Mouse (Mus musculus) ES-E14 (cell line): ENCODE data around the gene Klkb1.
A peak's percentile ranks its signal among the peaks of the same experiment; 100 is the strongest.

Experiments used
- HCFC1 ChIP-seq: IDR thresholded peaks from 2 replicates; pipeline ENCODE4 v1.6.1; 2012; ENCODE audit warnings: low read length, inconsistent platforms, borderline replicate concordance; ENCODE audit not compliant: insufficient read depth
- ZC3H11A ChIP-seq: IDR thresholded peaks from 2 replicates; pipeline ENCODE4 v1.6.1; 2012; ENCODE audit warnings: low read depth, mild to moderate bottlenecking, inconsistent platforms, low read length, borderline replicate concordance
- ZNF384 ChIP-seq: IDR thresholded peaks from 2 replicates; pipeline ENCODE4 v1.6.1; 2012; ENCODE audit warnings: low read depth, low read length, inconsistent platforms

DNA sequence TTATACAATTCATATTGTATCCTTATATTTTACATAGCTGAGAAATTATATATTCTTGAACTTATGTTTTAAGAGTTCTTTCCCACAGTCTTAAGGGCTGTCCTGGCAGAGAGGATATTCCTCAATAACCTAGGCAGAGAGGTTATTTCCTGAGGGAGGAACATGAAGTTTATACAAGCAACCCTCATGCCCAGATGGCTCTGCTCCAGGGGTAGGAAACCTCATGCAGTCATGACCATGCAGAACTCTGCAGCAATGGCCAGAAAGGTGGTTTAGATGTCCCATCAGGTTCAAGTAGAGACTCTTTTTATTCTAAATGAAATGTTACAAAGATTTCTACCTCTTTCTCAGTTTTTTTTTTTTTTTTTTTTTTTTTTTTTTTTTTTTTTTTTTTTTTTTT lies 25.6 kb downstream of the Klkb1 start:
- TF ChIP-seq ZC3H11A (no peak), ZNF384 (peak; percentile 88; the same call in 1 of the 2 replicates), HCFC1 (no peak)
